Mouse (Mus musculus): Measurements from ENCODE around the gene Cldn34b3.
"Not testable (repeated sequence)": the region's sequence is repeated elsewhere in the genome, so short reads cannot be mapped to it uniquely, and the experiment has no call there.

DNA sequence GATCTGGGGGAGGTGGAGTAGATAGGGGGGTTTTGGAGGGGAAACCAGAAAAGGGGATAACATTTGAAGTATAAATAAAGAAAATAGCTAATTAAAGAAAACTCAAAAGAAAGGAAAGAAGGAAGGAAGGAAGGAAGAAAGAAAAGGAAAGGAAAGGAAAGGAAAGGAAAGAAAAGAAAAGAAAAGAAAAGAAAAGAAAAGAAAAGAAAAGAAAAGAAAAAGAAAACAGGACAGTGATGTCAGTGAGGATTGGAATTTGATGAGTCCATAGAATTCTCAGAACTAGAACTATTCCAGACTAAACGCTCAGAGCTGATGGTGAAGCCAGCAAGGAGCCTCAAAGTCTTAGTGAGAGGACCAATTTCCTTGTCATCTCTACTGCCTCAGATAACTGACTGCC lies at the start of gene Cldn34b3:
- not testable (repeated sequence) for TF ChIP-seq CTCF (IDR thresholded peaks at IDR 0.05; ENCODE audit: extremely low read depth, insufficient read depth, insufficient read length, insufficient replicate concordance); POLR2A (IDR thresholded peaks at IDR 0.05; ENCODE audit: low read depth, low read length)

Measured in spleen, adult 2 months (tissue).